Mouse (Mus musculus) heart, embryonic 14.5 days (tissue): ENCODE measurements around the gene Arfgef2. TPM values are rescaled to one million over a fixed set of nuclear protein-coding genes. Genes with fewer than 3 reads are reported as not detected.

Source experiments
- ATAC-seq: fragments of 200-750 bp; cut with Nextera tagmentation; 2 replicates; pipeline ENCODE4 v1.8.0; 2017; ENCODE audit warnings: low read depth, moderate TSS enrichment; ENCODE audit not compliant: insufficient number of reproducible peaks, insufficient read depth, low FRiP score
- H3K27ac ChIP-seq, 2 experiments: fragments of 200-500 bp in 1 of 2; fragments of 300-500 bp in 1 of 2; sonication (generic) in 1 of 2; replicated peaks in 1 of 2; 2 replicates each; pipeline ENCODE4 v1.5.1; 2012 to 2014; ENCODE audit warnings: low read depth in 2 of 2, low read length in 2 of 2, control low read depth in 1 of 2, mild to moderate bottlenecking in 1 of 2, mixed read lengths in 1 of 2; ENCODE audit not compliant: control insufficient read depth in 1 of 2, insufficient read depth in 1 of 2
- H3K27me3 ChIP-seq: fragments of 300-500 bp; sonication (generic); 2 replicates; pipeline ENCODE4 v1.6.1; 2014; ENCODE audit warnings: mild to moderate bottlenecking, low read length, control low read depth; ENCODE audit not compliant: control insufficient read depth, insufficient read depth
- H3K36me3 ChIP-seq: fragments of 300-500 bp; sonication (generic); 2 replicates; pipeline ENCODE4 v1.6.1; 2014; ENCODE audit warnings: mild to moderate bottlenecking, control low read depth, low read length, mixed read lengths; ENCODE audit not compliant: control insufficient read depth, insufficient read depth
- H3K4me1 ChIP-seq, 2 experiments: fragments of 200-500 bp in 1 of 2; fragments of 300-500 bp in 1 of 2; sonication (generic) in 1 of 2; 2 replicates each; pipeline ENCODE4 v1.6.1; 2012 to 2014; ENCODE audit warnings: low read length in 2 of 2, control low read depth in 1 of 2, mixed read lengths in 1 of 2; ENCODE audit not compliant: control insufficient read depth in 2 of 2, insufficient read depth in 2 of 2
- H3K4me2 ChIP-seq: fragments of 300-500 bp; sonication (generic); 2 replicates; pipeline ENCODE4 v1.6.1; 2014; ENCODE audit warnings: mild to moderate bottlenecking, low read length
- H3K4me3 ChIP-seq, 2 experiments: fragments of 200-500 bp in 1 of 2; fragments of 300-500 bp in 1 of 2; sonication (generic) in 1 of 2; 2 replicates each; pipeline ENCODE4 v1.5.1; 2012 to 2014; ENCODE audit warnings: low read length in 2 of 2, mild to moderate bottlenecking in 2 of 2, control low read depth in 1 of 2, low read depth in 1 of 2, moderate library complexity in 1 of 2; ENCODE audit not compliant: control insufficient read depth in 1 of 2, insufficient read depth in 1 of 2
- H3K9ac ChIP-seq: fragments of 300-500 bp; sonication (generic); 2 replicates; pipeline ENCODE4 v1.6.1; 2014; ENCODE audit warnings: mild to moderate bottlenecking, low read length
- H3K9me3 ChIP-seq: fragments of 300-500 bp; sonication (generic); 2 replicates; pipeline ENCODE4 v1.6.1; 2016; ENCODE audit warnings: low read length, control low read depth; ENCODE audit not compliant: control insufficient read depth
- WGBS: fragments of 180-500 bp; shearing (Covaris S2); extraction: QIAGEN DNeasy Blood & Tissue Kit; methylation state at CpG from one replicate; pipeline ENCODE4 v1.1.7; 2014; 5-methylcytosine and 5-hydroxymethylcytosine counted together
- polyA plus RNA-seq: library from polyadenylated mRNA; unstranded; fragments of >200 nt; fragmentation: Nextera tagmentation; extraction: Ambion mirVana; gene quantifications from 2 replicates; pipeline ENCODE4 v1.2.1, GENCODE M21; 2014

Arfgef2 gene
- polyA plus RNA-seq, 1 experiment from 2014 or later, result 7.7 TPM

GRCm38 (mm10) chr2:166893036-166893435 lies 87.6 kb downstream of the Arfgef2 start:
- no peak overlapping the region for H3K9ac ChIP-seq
- no peak for ATAC-seq

DNA sequence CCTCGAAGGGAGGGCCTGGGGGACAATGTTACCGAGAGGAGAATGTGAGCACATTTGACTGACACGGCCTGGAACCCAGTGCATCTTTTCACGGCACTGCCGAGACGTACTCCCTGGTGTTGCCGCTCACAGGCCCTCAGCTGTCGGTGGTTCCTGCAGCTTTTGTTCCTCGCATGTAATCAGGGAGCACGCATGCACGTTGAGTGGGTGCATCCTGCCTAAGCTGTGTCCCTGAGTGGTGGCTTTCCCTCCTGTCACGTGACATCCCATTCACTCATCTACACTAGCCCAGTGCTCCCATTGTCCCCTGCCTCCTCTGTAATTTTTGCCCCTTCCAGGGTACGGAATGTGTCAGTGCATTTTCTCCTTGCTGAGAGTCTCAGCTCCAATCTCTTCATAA lies 91.0 kb downstream of the Arfgef2 start:
- Histone ChIP-seq H3K4me2 (no peak overlapping the region), H3K27me3 (no peaks in the 10 kb centered on the region), H3K27ac (no peak overlapping the region), H3K4me1 (no peaks in the 10 kb centered on the region), H3K9me3 (no peaks in the 10 kb centered on the region), H3K9ac (no peak overlapping the region), H3K4me3 (no peak overlapping the region), H3K36me3 (peaks cover 52% of the 10 kb centered on the region)
- 82% methylated on average over 13 of the region's 13 CpGs for WGBS
- no peak for ATAC-seq

More at GRCm38 (mm10) chr2:166893036-166893435, 87.6 kb downstream of the Arfgef2 start:
- Histone ChIP-seq H3K4me2 (no peak overlapping the region), H3K27me3 (no peaks in the 10 kb centered on the region), H3K4me1 (no peaks in the 10 kb centered on the region), H3K36me3 (peaks cover 71% of the 10 kb centered on the region), H3K9me3 (no peaks in the 10 kb centered on the region), H3K27ac (no peak overlapping the region), H3K4me3 (no peak overlapping the region)
- WGBS, result 90% methylated on average over 5 of the region's 5 CpGs

DNA sequence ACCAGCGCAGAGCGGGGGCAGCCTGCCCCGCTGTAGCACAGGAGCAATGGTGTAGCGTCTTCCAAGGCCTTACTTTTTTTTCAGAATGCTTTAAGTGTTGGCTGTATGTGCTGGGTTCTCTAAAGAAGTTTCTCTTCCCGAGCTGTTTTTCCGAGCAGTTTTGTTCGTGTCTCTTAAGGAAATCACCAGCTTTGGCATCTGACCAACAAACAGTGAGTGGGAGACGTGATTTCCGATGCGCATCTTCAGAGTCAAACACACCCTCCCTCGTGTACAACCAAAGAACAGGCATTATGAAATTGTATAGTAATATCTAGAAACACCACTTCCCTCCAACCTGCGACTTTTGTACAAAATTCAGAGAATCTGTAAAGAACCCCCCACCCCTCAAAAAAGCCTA lies 91.6 kb downstream of the Arfgef2 start:
- no peak overlapping the region for H3K9ac ChIP-seq
- no peaks in the 10 kb centered on the region for H3K9me3 ChIP-seq
- H3K4me1 ChIP-seq, result no peaks in the 10 kb centered on the region
- no peaks in the 10 kb centered on the region for H3K27me3 ChIP-seq
- H3K36me3 ChIP-seq, result peaks cover 46% of the 10 kb centered on the region
- ATAC-seq, result no peak
- H3K4me2 ChIP-seq, result no peak overlapping the region
- H3K4me3 ChIP-seq, result no peak overlapping the region
- H3K27ac ChIP-seq, result no peak overlapping the region
- WGBS, result 88% methylated on average over 12 of the region's 12 CpGs

GRCm38 (mm10) chr2:166899161-166899560 lies 93.8 kb downstream of the Arfgef2 start:
- Histone ChIP-seq H3K9ac (no peak overlapping the region), H3K36me3 (peaks cover 26% of the 10 kb centered on the region), H3K4me3 (no peak overlapping the region), H3K9me3 (no peaks in the 10 kb centered on the region), H3K27ac (no peak overlapping the region), H3K27me3 (no peaks in the 10 kb centered on the region), H3K4me1 (no peaks in the 10 kb centered on the region), H3K4me2 (no peak overlapping the region)
- WGBS, result 82% methylated on average over 2 of the region's 2 CpGs
- ATAC-seq, result no peak

- Histone ChIP-seq H3K4me3 (no peak overlapping the region), H3K27ac (no peak overlapping the region), H3K9me3 (no peaks in the 10 kb centered on the region), H3K36me3 (peaks cover 20% of the 10 kb centered on the region), H3K27me3 (no peaks in the 10 kb centered on the region), H3K9ac (no peak overlapping the region), H3K4me1 (no peaks in the 10 kb centered on the region), H3K4me2 (no peak overlapping the region)
- WGBS, result 59% methylated on average over 3 of the region's 3 CpGs
- ATAC-seq, result no peak
Observed at GRCm38 (mm10) chr2:166899746-166900145, 94.4 kb downstream of the Arfgef2 start.

- H3K27me3 ChIP-seq, result no peaks in the 10 kb centered on the region
- WGBS, result 83% methylated on average over 8 of the region's 8 CpGs
- no peak overlapping the region for H3K4me2 ChIP-seq
Observed at GRCm38 (mm10) chr2:166900792-166901505, 95.6 kb downstream of the Arfgef2 start.

DNA sequence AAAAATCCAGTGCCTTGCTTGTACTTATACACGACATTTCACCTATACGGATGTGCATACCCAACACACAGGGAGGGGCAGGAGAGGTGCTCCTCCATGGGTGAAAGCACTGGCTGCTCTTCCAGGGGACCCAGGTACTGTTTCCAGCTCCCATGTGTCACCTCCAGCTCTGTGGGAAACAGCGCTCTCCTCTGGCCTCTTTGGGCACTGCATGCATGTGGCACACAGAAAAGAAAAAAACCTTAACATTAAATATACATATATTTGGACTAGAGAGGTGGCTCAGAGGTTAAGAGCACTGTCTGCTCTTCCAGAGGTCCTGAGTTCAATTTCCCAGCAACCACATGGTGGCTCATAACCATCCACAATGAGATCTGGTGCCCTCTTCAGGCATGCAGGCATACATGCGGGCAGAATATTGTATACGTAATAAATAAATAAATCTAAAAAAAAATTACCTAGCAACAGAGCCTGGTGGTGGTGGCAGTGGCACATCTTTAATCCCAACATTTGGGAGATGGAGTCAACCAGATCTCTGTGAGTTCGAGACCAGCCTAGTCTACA lies 98.4 kb downstream of the Arfgef2 start:
- 90% methylated on average over 6 of the region's 6 CpGs for WGBS
- H3K4me2 ChIP-seq, result no peak overlapping the region
- no peak for ATAC-seq
- no peak overlapping the region for H3K4me3 ChIP-seq
- H3K4me1 ChIP-seq, result peaks cover 7 to 15% of the 10 kb centered on the region in 2 experiments
- no peaks in the 10 kb centered on the region for H3K36me3 ChIP-seq
- H3K9ac ChIP-seq, result no peak overlapping the region
- H3K9me3 ChIP-seq, result no peaks in the 10 kb centered on the region
- H3K27me3 ChIP-seq, result no peaks in the 10 kb centered on the region
- no peak overlapping the region for H3K27ac ChIP-seq

More at GRCm38 (mm10) chr2:166900792-166901505, 95.6 kb downstream of the Arfgef2 start:
- no peak for ATAC-seq
- Histone ChIP-seq H3K9ac (no peak overlapping the region), H3K4me1 (peaks cover 2 to 6% of the 10 kb centered on the region in 2 experiments; a peak in 3 of 4 replicates), H3K4me3 (no peak overlapping the region), H3K9me3 (no peaks in the 10 kb centered on the region), H3K27ac (no peak overlapping the region), H3K36me3 (peaks cover 15% of the 10 kb centered on the region)
